Mouse (Mus musculus) liver, embryonic 13.5 days (tissue): ENCODE data around the gene Il17rb. TPM values are rescaled to one million over a fixed set of nuclear protein-coding genes. Genes with fewer than 3 reads are reported as not detected.

Source experiments
- ATAC-seq: fragments of 200-750 bp; cut with Nextera tagmentation; 2 replicates; pipeline ENCODE4 v1.8.0; 2017; ENCODE audit warnings: low read depth, mild to moderate bottlenecking, moderate number of reproducible peaks, moderate library complexity
- DNase-seq: peaks from one replicate; pipeline ENCODE4 v3.0.0; 2022
- H3K27ac ChIP-seq: fragments of 300-500 bp; sonication (generic); 2 replicates; pipeline ENCODE4 v1.5.1; 2015; ENCODE audit warnings: moderate library complexity, mild to moderate bottlenecking, inconsistent platforms
- H3K27me3 ChIP-seq: fragments of 300-500 bp; sonication (generic); 2 replicates; pipeline ENCODE4 v1.6.1; 2015; ENCODE audit warnings: mild to moderate bottlenecking, inconsistent platforms
- H3K36me3 ChIP-seq: fragments of 300-500 bp; sonication (generic); 2 replicates; pipeline ENCODE4 v1.6.1; 2015; ENCODE audit warnings: mild to moderate bottlenecking, inconsistent platforms
- H3K4me1 ChIP-seq: fragments of 300-500 bp; sonication (generic); replicated peaks from 2 replicates; pipeline ENCODE4 v1.6.1; 2015; ENCODE audit warnings: inconsistent platforms
- H3K4me2 ChIP-seq: fragments of 300-500 bp; sonication (generic); 2 replicates; pipeline ENCODE4 v1.6.1; 2015; ENCODE audit warnings: inconsistent platforms, mild to moderate bottlenecking, moderate library complexity
- H3K4me3 ChIP-seq: fragments of 300-500 bp; sonication (generic); replicated peaks from 2 replicates; pipeline ENCODE4 v1.5.1; 2015; ENCODE audit warnings: mild to moderate bottlenecking, inconsistent platforms
- H3K9ac ChIP-seq: fragments of 300-500 bp; sonication (generic); 2 replicates; pipeline ENCODE4 v1.6.1; 2015; ENCODE audit warnings: mild to moderate bottlenecking, inconsistent platforms
- H3K9me3 ChIP-seq: fragments of 300-500 bp; sonication (generic); replicated peaks from 2 replicates; pipeline ENCODE4 v1.6.1; 2016; ENCODE audit warnings: inconsistent platforms
- WGBS: fragments of 180-500 bp; shearing (Covaris S2); methylation state at CpG from one replicate; pipeline ENCODE4 v1.1.7; 2015; ENCODE audit not compliant: insufficient replicate concordance; 5-methylcytosine and 5-hydroxymethylcytosine counted together
- polyA plus RNA-seq: library from polyadenylated mRNA; unstranded; fragments of >200 nt; fragmentation: Nextera tagmentation; extraction: Ambion mirVana; gene quantifications from 2 replicates; pipeline ENCODE4 v1.2.1, GENCODE M21; 2015

The Il17rb gene
- polyA plus RNA-seq, 1 experiment from 2014 or later = 0.69 TPM

DNA sequence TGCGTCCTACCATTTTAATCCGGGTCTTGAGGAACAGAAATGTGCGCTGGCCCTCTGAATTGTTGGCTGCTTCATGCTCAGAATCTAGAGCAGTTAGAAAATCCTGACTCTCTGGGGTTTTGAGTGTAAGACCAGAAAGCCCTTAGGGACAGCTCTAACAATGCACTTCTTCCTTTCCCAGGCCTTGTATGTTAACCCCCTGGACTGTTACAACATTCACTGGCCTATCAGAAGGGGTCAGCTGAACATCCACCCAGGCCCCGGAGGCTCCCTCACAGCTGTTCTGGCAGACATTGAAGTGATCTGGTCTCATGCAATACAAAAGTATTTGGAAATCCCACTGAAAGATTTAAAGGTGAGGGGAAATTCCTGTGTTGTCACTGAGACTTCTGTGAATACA, 22.6 kb downstream of the Il17rb start:
- ATAC-seq (no peak), DNase-seq (no peak)
- Histone ChIP-seq H3K27ac (no peak overlapping the region), H3K4me2 (no peak overlapping the region), H3K36me3 (peaks cover 100% of the 10 kb centered on the region), H3K9ac (no peak overlapping the region), H3K4me3 (no peak overlapping the region), H3K27me3 (no peaks in the 10 kb centered on the region), H3K9me3 (no peaks in the 10 kb centered on the region), H3K4me1 (no peaks in the 10 kb centered on the region)
- WGBS = 85% methylated on average over 4 of the region's 4 CpGs

DNA sequence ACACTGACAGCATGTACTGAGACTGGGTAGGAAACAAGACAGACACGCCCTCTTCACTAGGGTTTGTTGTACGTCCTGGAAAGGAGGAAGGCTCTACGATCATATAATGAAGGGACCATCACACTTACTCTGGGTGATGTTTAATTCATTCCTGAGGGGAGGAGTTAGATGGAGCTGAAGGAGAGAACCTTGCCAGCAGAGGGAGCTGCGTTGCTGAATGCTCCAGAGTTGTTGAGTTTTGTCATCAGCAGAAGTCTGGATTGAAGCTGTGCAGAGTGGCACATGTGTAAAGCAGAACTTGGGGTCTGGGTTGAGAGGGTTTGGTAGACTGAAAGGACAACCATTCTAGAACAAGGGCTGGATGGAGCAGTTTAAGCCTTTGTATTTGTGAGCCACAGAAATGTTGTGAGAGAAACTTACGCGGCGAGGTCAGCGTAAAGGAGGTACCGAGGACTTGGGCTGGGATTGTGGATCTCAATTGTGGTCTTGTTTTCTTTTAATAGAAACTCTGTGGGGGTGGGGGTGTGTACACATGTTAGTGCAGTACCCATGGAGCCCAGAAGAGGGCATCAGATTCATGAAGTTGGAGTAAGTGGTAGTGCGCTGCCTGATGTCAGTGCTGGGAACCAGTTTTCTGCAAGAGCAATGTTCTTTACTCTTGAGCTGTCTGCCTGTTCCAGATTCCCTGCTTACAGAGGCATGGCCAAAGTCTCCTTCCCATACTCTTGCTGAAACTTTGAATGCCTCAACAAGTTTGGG, 28.1 kb downstream of the Il17rb start:
- 85% methylated on average over 10 of the region's 10 CpGs for WGBS
- peaks cover 59% of the 10 kb centered on the region for H3K36me3 ChIP-seq

GRCm38 (mm10) chr14:29978254-29979204, 30.2 kb downstream of the Il17rb start, which contains the start of gene Actr8:
TSS of gene Actr8 (plus strand) at chr14:29978337.
- WGBS = under 1% methylated on average over 44 of the region's 44 CpGs
- H3K4me2 ChIP-seq = peak within 1 kb of the TSS; percentile 80
- H3K27me3 ChIP-seq = no peaks in the 10 kb centered on the region
- H3K9me3 ChIP-seq = no peaks in the 10 kb centered on the region
- H3K4me3 ChIP-seq = peak within 1 kb of the TSS; percentile 84
- H3K36me3 ChIP-seq = peaks cover 54% of the 10 kb centered on the region
- peak within 1 kb of the TSS; percentile 85 for H3K27ac ChIP-seq
- ATAC-seq (peak; percentile 94), DNase-seq (peak; percentile 85)
- H3K9ac ChIP-seq = peak within 1 kb of the TSS; percentile 88
- peaks cover 13% of the 10 kb centered on the region for H3K4me1 ChIP-seq

More for the DNA sequence above, 28.1 kb downstream of the Il17rb start:
- no peaks in the 10 kb centered on the region for H3K9me3 ChIP-seq
- ATAC-seq (no peak), DNase-seq (no peak)
- no peak overlapping the region for H3K27ac ChIP-seq
- H3K4me1 ChIP-seq = peaks cover 13% of the 10 kb centered on the region
- H3K9ac ChIP-seq = no peak overlapping the region
- H3K4me3 ChIP-seq = no peak overlapping the region
- H3K4me2 ChIP-seq = no peak overlapping the region
- no peaks in the 10 kb centered on the region for H3K27me3 ChIP-seq

- H3K36me3 ChIP-seq = peaks cover 54% of the 10 kb centered on the region
- H3K4me2 ChIP-seq = no peak overlapping the region
- ATAC-seq = no peak
- no peak for DNase-seq
- 87% methylated on average over 6 of the region's 6 CpGs for WGBS
- H3K4me1 ChIP-seq = peaks cover 21% of the 10 kb centered on the region
- H3K9ac ChIP-seq = no peak overlapping the region
- no peak overlapping the region for H3K4me3 ChIP-seq
- H3K9me3 ChIP-seq = no peaks in the 10 kb centered on the region
- no peaks in the 10 kb centered on the region for H3K27me3 ChIP-seq
- no peak overlapping the region for H3K27ac ChIP-seq
These were observed 31.8 kb downstream of the Il17rb start for GRCm38 (mm10) chr14:29976927-29977326.

GRCm38 (mm10) chr14:29971993-29972392, 36.7 kb downstream of the Il17rb start:
- Histone ChIP-seq H3K4me1 (peaks cover 38% of the 10 kb centered on the region), H3K4me3 (no peak overlapping the region), H3K27me3 (no peaks in the 10 kb centered on the region), H3K27ac (no peak overlapping the region), H3K4me2 (no peak overlapping the region), H3K9me3 (no peaks in the 10 kb centered on the region), H3K9ac (no peak overlapping the region), H3K36me3 (peaks cover 52% of the 10 kb centered on the region)
- ATAC-seq (no peak), DNase-seq (no peak)
- 79% methylated on average over 5 of the region's 5 CpGs for WGBS

GRCm38 (mm10) chr14:29971446-29971845, 37.2 kb downstream of the Il17rb start:
- WGBS = 90% methylated on average over 7 of the region's 7 CpGs
- DNase-seq = no peak
- Histone ChIP-seq H3K27ac (no peak overlapping the region), H3K4me2 (no peak overlapping the region), H3K4me3 (no peak overlapping the region), H3K9ac (no peak overlapping the region), H3K9me3 (no peaks in the 10 kb centered on the region), H3K27me3 (no peaks in the 10 kb centered on the region), H3K36me3 (peaks cover 49% of the 10 kb centered on the region), H3K4me1 (peaks cover 40% of the 10 kb centered on the region)
- no peak for ATAC-seq

GRCm38 (mm10) chr14:29968075-29968821, 40.4 kb downstream of the Il17rb start, which contains the start of gene Selenok:
TSS of gene Selenok (plus strand) at chr14:29968308.
- Histone ChIP-seq H3K4me2 (peak within 1 kb of the TSS; percentile 85), H3K36me3 (peaks cover 31% of the 10 kb centered on the region), H3K9ac (peak within 1 kb of the TSS; percentile 94), H3K27me3 (no peaks in the 10 kb centered on the region), H3K9me3 (no peaks in the 10 kb centered on the region), H3K4me1 (peaks cover 40% of the 10 kb centered on the region), H3K4me3 (peak within 1 kb of the TSS; percentile 90), H3K27ac (peak within 1 kb of the TSS; percentile 88)
- under 1% methylated on average over 49 of the region's 49 CpGs for WGBS
- peak; percentile 95 for DNase-seq
- ATAC-seq = peak; percentile 100

DNA sequence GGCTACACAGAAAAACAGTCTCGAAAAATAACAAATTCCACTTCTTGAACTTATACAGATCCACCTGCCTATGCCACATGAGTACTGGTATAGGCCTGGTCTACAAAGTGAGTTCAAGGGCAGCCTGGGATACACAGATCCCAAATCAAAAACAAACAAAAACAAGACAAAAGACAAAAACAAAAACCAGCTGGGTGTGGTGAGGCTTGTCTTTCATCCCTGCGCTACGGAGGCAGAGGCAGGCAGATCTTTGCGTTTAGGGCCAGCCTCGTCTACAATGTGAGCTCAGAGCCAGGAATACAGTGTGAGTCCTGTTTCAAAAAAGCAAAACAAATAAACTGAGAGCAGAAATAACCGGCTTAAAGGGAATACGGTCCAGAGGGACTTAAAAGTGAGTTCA, 41.1 kb downstream of the Il17rb start:
- peak overlapping the region; percentile 90 for H3K4me3 ChIP-seq
- ATAC-seq (no peak), DNase-seq (no peak)
- 47% methylated on average over 7 of the region's 7 CpGs for WGBS
- peak overlapping the region; percentile 74 for H3K4me2 ChIP-seq
- H3K36me3 ChIP-seq = peaks cover 25% of the 10 kb centered on the region
- peak overlapping the region; percentile 72 for H3K9ac ChIP-seq
- H3K27ac ChIP-seq = peak overlapping the region; percentile 79
- peaks cover 38% of the 10 kb centered on the region for H3K4me1 ChIP-seq
- no peaks in the 10 kb centered on the region for H3K27me3 ChIP-seq
- no peaks in the 10 kb centered on the region for H3K9me3 ChIP-seq

- no peak overlapping the region for H3K4me2 ChIP-seq
- no peak for ATAC-seq
- no peaks in the 10 kb centered on the region for H3K36me3 ChIP-seq
- no peaks in the 10 kb centered on the region for H3K4me1 ChIP-seq
- DNase-seq = no peak
- H3K4me3 ChIP-seq = no peak overlapping the region
- no peaks in the 10 kb centered on the region for H3K9me3 ChIP-seq
- no peak overlapping the region for H3K9ac ChIP-seq
- H3K27ac ChIP-seq = no peak overlapping the region
- no peaks in the 10 kb centered on the region for H3K27me3 ChIP-seq
These were observed 51.3 kb downstream of the Il17rb start for GRCm38 (mm10) chr14:29957393-29957792.

- H3K36me3 ChIP-seq = no peaks in the 10 kb centered on the region
- H3K9me3 ChIP-seq = no peaks in the 10 kb centered on the region
- H3K27ac ChIP-seq = no peak overlapping the region
- no peak overlapping the region for H3K4me2 ChIP-seq
- no peak overlapping the region for H3K9ac ChIP-seq
- H3K27me3 ChIP-seq = no peaks in the 10 kb centered on the region
- DNase-seq = no peak
- H3K4me3 ChIP-seq = no peak overlapping the region
- 28% methylated on average over 4 of the region's 4 CpGs for WGBS
- H3K4me1 ChIP-seq = no peaks in the 10 kb centered on the region
- no peak for ATAC-seq
These were observed 57.9 kb downstream of the Il17rb start for GRCm38 (mm10) chr14:29950805-29951204.
